Mouse (Mus musculus) thymus, adult 2 months (tissue): ENCODE data around the gene Actr8. TPM values are rescaled to one million over a fixed set of nuclear protein-coding genes. Genes with fewer than 3 reads are reported as not detected.

ENCODE experiments used
- DNase-seq: peaks from one replicate; pipeline ENCODE4 v3.0.0; 2021
- H3K27ac ChIP-seq: fragments of 200-500 bp; 2 replicates; pipeline ENCODE4 v1.5.1; 2012; ENCODE audit warnings: low read length, control low read depth; ENCODE audit not compliant: control insufficient read depth, insufficient read depth
- H3K27me3 ChIP-seq: fragments of 200-500 bp; 2 replicates; pipeline ENCODE4 v1.6.1; 2012; ENCODE audit warnings: mild to moderate bottlenecking, low read length, moderate library complexity, mixed read lengths; ENCODE audit not compliant: control insufficient read depth, insufficient read depth
- H3K36me3 ChIP-seq: fragments of 200-500 bp; 2 replicates; pipeline ENCODE4 v1.6.1; 2012; ENCODE audit warnings: mild to moderate bottlenecking, low read length, moderate library complexity; ENCODE audit not compliant: control insufficient read depth, insufficient read depth
- H3K4me1 ChIP-seq: fragments of 200-500 bp; replicated peaks from 2 replicates; pipeline ENCODE4 v1.6.1; 2012; ENCODE audit warnings: low read length; ENCODE audit not compliant: control insufficient read depth, insufficient read depth
- H3K4me3 ChIP-seq: fragments of 200-500 bp; 2 replicates; pipeline ENCODE4 v1.5.1; 2012; ENCODE audit warnings: mild to moderate bottlenecking, low read length, control low read depth, moderate library complexity; ENCODE audit not compliant: control insufficient read depth, insufficient read depth
- CTCF ChIP-seq: fragments of 200-500 bp; IDR thresholded peaks from 2 replicates; pipeline ENCODE4 v1.5.1; 2012; ENCODE audit warnings: mild to moderate bottlenecking, control low read depth, low read length, moderate library complexity, borderline replicate concordance; ENCODE audit not compliant: control insufficient read depth, poor library complexity, insufficient read depth; ENCODE audit errors: extremely low read depth
- POLR2A ChIP-seq: fragments of 200-500 bp; IDR thresholded peaks from 2 replicates; pipeline ENCODE4 v1.6.1; 2012; ENCODE audit warnings: mild to moderate bottlenecking, low read length, control low read depth, moderate library complexity; ENCODE audit not compliant: control insufficient read depth, poor library complexity, insufficient read depth; ENCODE audit errors: extremely low read depth
- WGBS: fragments of 180-500 bp; shearing (Covaris S2); methylation state at CpG from one replicate; pipeline ENCODE4 v1.1.7; 2018; 5-methylcytosine and 5-hydroxymethylcytosine counted together
- polyA plus RNA-seq: library from polyadenylated mRNA; depleted of rRNA; stranded (reverse); fragments of >200 nt; gene quantifications from 2 replicates; pipeline ENCODE4 v1.2.3, GENCODE M21; 2012

Gene Actr8
- polyA plus RNA-seq, 1 experiment = 30.2 TPM

DNA sequence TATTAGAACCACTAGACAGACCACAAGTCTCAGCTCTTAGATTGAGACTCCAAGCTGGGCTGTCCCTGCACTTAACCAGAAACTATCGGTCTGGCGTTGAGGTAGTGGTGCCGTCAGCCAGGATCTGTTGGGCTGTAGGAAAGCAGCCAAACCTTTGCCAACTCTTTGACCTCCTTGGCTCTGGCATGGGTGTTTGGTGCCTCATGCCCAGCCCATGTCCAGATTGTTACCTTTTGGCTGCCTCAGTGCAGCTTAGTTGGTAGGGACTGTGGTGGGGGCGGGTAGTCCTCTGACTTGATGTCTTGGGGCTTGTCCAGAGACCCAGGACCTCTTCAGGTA is 40.3 kb downstream of the Actr8 start:
- TF ChIP-seq POLR2A (no peak), CTCF (no peak)
- Histone ChIP-seq H3K4me3 (no peak overlapping the region), H3K36me3 (no peaks in the 10 kb centered on the region), H3K27me3 (no peaks in the 10 kb centered on the region), H3K27ac (no peak overlapping the region), H3K4me1 (peaks cover 72% of the 10 kb centered on the region)
- 91% methylated on average over 4 of the region's 4 CpGs for WGBS
- no peak for DNase-seq

DNA sequence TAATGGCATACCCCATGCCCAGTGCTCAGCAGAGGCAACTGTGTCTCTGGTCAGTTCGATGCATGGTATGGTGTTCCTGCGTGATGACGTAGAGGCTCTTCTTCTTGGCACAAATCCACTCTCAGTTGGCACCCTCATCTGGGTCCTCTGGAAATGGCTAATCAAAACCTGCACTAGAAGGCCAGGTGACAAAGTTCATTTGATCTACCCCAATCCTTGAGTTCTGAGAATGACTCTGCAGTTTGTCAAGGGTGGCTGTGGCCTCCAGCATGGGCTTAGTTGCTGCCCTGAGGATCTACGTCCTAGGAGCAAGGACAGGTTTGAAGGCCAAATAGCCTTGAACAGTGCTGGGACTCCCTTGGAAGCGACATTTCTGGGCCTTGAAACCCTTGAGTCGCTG is 40.7 kb downstream of the Actr8 start:
- DNase-seq = no peak
- peak overlapping the region; percentile 33; the same call in 1 of the 2 replicates for H3K27ac ChIP-seq
- H3K4me3 ChIP-seq = no peak overlapping the region
- 94% methylated on average over 6 of the region's 6 CpGs for WGBS
- peaks cover 70% of the 10 kb centered on the region for H3K4me1 ChIP-seq
- TF ChIP-seq CTCF (no peak), POLR2A (no peak)
- H3K36me3 ChIP-seq = no peaks in the 10 kb centered on the region
- no peaks in the 10 kb centered on the region for H3K27me3 ChIP-seq

GRCm38 (mm10) chr14:30019375-30019774 is 41.2 kb downstream of the Actr8 start:
- Histone ChIP-seq H3K4me1 (peaks cover 66% of the 10 kb centered on the region), H3K27me3 (no peaks in the 10 kb centered on the region), H3K36me3 (no peaks in the 10 kb centered on the region), H3K27ac (peak overlapping the region; percentile 77), H3K4me3 (no peak overlapping the region)
- TF ChIP-seq CTCF (no peak), POLR2A (no peak)
- WGBS = 49% methylated on average over 8 of the region's 8 CpGs
- DNase-seq = no peak

GRCm38 (mm10) chr14:30019792-30020575 is 41.8 kb downstream of the Actr8 start:
- H3K27ac ChIP-seq = peak overlapping the region; percentile 77
- DNase-seq = no peak
- TF ChIP-seq CTCF (no peak), POLR2A (no peak)
- no peaks in the 10 kb centered on the region for H3K27me3 ChIP-seq
- 15% methylated on average over 9 of the region's 9 CpGs for WGBS
- peaks cover 62% of the 10 kb centered on the region for H3K4me1 ChIP-seq
- H3K36me3 ChIP-seq = no peaks in the 10 kb centered on the region
- H3K4me3 ChIP-seq = no peak overlapping the region

GRCm38 (mm10) chr14:30022471-30022870 is 44.3 kb downstream of the Actr8 start:
- Histone ChIP-seq H3K4me3 (no peak overlapping the region), H3K36me3 (no peaks in the 10 kb centered on the region), H3K27ac (peak overlapping the region; percentile 85), H3K4me1 (peaks cover 59% of the 10 kb centered on the region), H3K27me3 (no peaks in the 10 kb centered on the region)
- TF ChIP-seq POLR2A = no peak
- no peak for TF ChIP-seq CTCF
- WGBS = 12% methylated on average over 6 of the region's 6 CpGs
- DNase-seq = peak; percentile 42

GRCm38 (mm10) chr14:30024387-30024786 is 46.2 kb downstream of the Actr8 start:
- DNase-seq = no peak
- WGBS = 1% methylated on average over 7 of the region's 7 CpGs

More at GRCm38 (mm10) chr14:30024387-30024786, 46.2 kb downstream of the Actr8 start:
- Histone ChIP-seq H3K27ac (peak overlapping the region; percentile 71; the same call in 1 of the 2 replicates), H3K36me3 (no peaks in the 10 kb centered on the region), H3K4me1 (peaks cover 46% of the 10 kb centered on the region), H3K27me3 (no peaks in the 10 kb centered on the region), H3K4me3 (no peak overlapping the region)
- TF ChIP-seq CTCF (no peak), POLR2A (no peak)
